Mouse (Mus musculus) brain, adult 2 months (tissue): ENCODE measurements around the gene Naip2.
"Not testable (repeated sequence)": the region's sequence is repeated elsewhere in the genome, so short reads cannot be mapped to it uniquely, and the experiment has no call there.

Source experiments
- DNase-seq: peaks from one replicate; pipeline ENCODE4 v3.0.0; 2011; ENCODE audit warnings: low read depth, low spot score

Naip2 gene

GRCm38 (mm10) chr13:100201659-100202333 is at the start of gene Naip2:
Naip2 (minus strand) TSS chr13:100202092.
- DNase-seq, result not testable (repeated sequence)

GRCm38 (mm10) chr13:100246896-100247519 is 45.1 kb upstream of the Naip2 start:
- not testable (repeated sequence) for DNase-seq

- not testable (repeated sequence) for DNase-seq
Observed at GRCm38 (mm10) chr13:100246223-100246622, 44.3 kb upstream of the Naip2 start, which contains the start of gene Naip5. Naip5 (minus strand) TSS chr13:100246323.

GRCm38 (mm10) chr13:100243702-100244101 is 41.8 kb upstream of the Naip2 start:
- DNase-seq, result no peak

GRCm38 (mm10) chr13:100213683-100214082 is 11.8 kb upstream of the Naip2 start:
- DNase-seq, result not testable (repeated sequence)

- DNase-seq, result no peak
Observed at GRCm38 (mm10) chr13:100210540-100210939, 8.6 kb upstream of the Naip2 start.

GRCm38 (mm10) chr13:100203319-100203718 is 1.4 kb upstream of the Naip2 start:
- no peak for DNase-seq

- no peak for DNase-seq
Observed at GRCm38 (mm10) chr13:100200778-100201177, 1.1 kb downstream of the Naip2 start.

GRCm38 (mm10) chr13:100195421-100195820 is 6.5 kb downstream of the Naip2 start:
- DNase-seq, result no peak

GRCm38 (mm10) chr13:100183111-100183510 is 18.8 kb downstream of the Naip2 start:
- peak; percentile 16 for DNase-seq

GRCm38 (mm10) chr13:100174360-100174759 is 27.5 kb downstream of the Naip2 start:
- DNase-seq, result peak; percentile 6

GRCm38 (mm10) chr13:100166378-100166777 is 35.5 kb downstream of the Naip2 start:
- DNase-seq, result not testable (repeated sequence)

GRCm38 (mm10) chr13:100162467-100162866 is 39.4 kb downstream of the Naip2 start:
- DNase-seq, result not testable (repeated sequence)

GRCm38 (mm10) chr13:100161171-100161870 is 40.6 kb downstream of the Naip2 start:
- DNase-seq, result not testable (repeated sequence)

GRCm38 (mm10) chr13:100156624-100157023 is 45.3 kb downstream of the Naip2 start:
- no peak for DNase-seq

- peak; percentile 23 for DNase-seq
Observed at GRCm38 (mm10) chr13:100152659-100153058, 49.2 kb downstream of the Naip2 start.

- DNase-seq, result no peak
Observed at GRCm38 (mm10) chr13:100141646-100142314, 60.1 kb downstream of the Naip2 start.

- no peak for DNase-seq
Observed at GRCm38 (mm10) chr13:100125258-100125643, 76.6 kb downstream of the Naip2 start.

GRCm38 (mm10) chr13:100124423-100125257 is 77.3 kb downstream of the Naip2 start, which contains the start of gene Smn1:
Smn1 (plus strand) TSS chr13:100124852.
- peak; percentile 99 for DNase-seq

GRCm38 (mm10) chr13:100123970-100124369 is 77.9 kb downstream of the Naip2 start:
- no peak for DNase-seq
